Mouse (Mus musculus): Measurements from ENCODE around the gene 4933430I17Rik. TPM values are rescaled to one million over a fixed set of nuclear protein-coding genes. Genes with fewer than 3 reads are reported as not detected.
A peak's percentile ranks its signal among the peaks of the same experiment; 100 is the strongest.

The 4933430I17Rik gene
- total and polyA plus RNA-seq, 3 experiments: 0.12 to 0.43 TPM; not detected in 1

DNA sequence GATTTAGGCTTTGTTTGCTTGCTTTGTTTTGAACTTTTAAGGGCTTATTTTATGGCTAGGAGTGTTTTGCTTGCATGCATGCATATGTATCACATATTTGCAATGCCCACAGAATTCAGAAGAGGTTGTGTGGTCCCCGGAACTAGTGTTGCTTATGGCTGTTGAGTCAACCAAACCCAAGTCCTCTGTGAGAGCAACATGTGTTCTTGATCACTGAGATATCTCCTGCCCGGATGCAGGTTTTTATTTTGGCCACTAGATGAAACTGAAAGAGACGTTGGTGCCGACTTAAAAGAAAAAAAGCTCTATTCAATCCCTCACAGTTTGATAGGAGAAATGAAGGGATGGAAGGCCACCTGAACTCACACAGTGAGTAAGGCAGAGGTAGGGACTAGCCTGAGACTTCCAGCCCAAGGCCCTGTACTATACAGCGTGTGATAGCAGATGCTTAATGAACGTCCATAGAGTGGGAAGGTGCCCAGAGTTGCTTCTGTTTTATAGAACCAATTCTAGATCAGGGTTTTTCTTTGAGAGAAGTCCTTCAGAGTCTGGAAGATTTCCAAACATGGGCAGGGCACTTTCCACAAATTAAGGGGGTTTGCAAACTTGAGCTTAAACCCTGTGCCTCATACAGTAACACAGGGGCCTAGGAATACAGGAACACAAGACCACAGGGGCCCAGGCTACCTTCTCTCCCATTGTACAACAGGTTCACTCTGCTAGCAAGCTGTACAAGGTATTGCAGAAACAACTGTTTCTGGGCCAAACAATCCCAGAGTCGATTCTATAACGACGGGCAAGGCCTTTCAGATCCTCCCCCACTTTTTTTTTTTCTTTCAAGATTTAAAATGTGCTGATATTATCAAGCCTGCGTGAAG lies 7.4 kb upstream of the 4933430I17Rik start:
- Histone ChIP-seq H3K79me2 (ENCODE audit: control insufficient read depth, insufficient read depth, low read length, poor library complexity) (peaks cover 31% of the 10 kb centered on the region), H3K36me3 (ENCODE audit: control insufficient read depth in 1 of 2, insufficient read depth in 2 of 2, low read length in 2 of 2) (peaks cover 2 to 58% of the 10 kb centered on the region in 2 experiments; a peak in 2 of 4 replicates), H3K9ac (ENCODE audit: control insufficient read depth, low read depth, low read length, poor library complexity, severe bottlenecking) (peak overlapping the region; percentile 92), H3K27ac (ENCODE audit: control insufficient read depth, low read depth, low read length) (peak overlapping the region; percentile 80), H3K4me3 (ENCODE audit: control insufficient read depth in 1 of 2, insufficient read depth in 1 of 2, low read depth in 2 of 2, low read length in 2 of 2) (peak overlapping the region; percentile 74 to 83), H3K4me1 (ENCODE audit: control insufficient read depth in 1 of 2, insufficient read depth in 2 of 2, low read length in 2 of 2) (peaks cover 51 to 54% of the 10 kb centered on the region in 2 experiments), H3K27me3 (ENCODE audit: control insufficient read depth in 1 of 2, insufficient read depth in 2 of 2, low read length in 2 of 2) (no peaks in the 10 kb centered on the region), H3K9me3 (replicated peaks; ENCODE audit: insufficient read depth, low read length) (no peaks in the 10 kb centered on the region)
- DNase-seq (ENCODE audit: low read depth, low spot score): peak; percentile 83
- no peak for TF ChIP-seq NELFE (IDR thresholded peaks at IDR 0.05; ENCODE audit: low read depth, low read length)
- peak in 1 of 3 experiments; percentile 19; a peak in 1 of 6 replicates for TF ChIP-seq CTCF (IDR thresholded peaks at IDR 0.05 in 2 of 3, conservative IDR thresholded peaks at IDR 0.05 in 1 of 3; ENCODE audit: control insufficient read depth in 1 of 3, insufficient read depth in 1 of 3, low read depth in 2 of 3, low read length in 3 of 3, poor library complexity in 1 of 3, severe bottlenecking in 1 of 3)

DNA sequence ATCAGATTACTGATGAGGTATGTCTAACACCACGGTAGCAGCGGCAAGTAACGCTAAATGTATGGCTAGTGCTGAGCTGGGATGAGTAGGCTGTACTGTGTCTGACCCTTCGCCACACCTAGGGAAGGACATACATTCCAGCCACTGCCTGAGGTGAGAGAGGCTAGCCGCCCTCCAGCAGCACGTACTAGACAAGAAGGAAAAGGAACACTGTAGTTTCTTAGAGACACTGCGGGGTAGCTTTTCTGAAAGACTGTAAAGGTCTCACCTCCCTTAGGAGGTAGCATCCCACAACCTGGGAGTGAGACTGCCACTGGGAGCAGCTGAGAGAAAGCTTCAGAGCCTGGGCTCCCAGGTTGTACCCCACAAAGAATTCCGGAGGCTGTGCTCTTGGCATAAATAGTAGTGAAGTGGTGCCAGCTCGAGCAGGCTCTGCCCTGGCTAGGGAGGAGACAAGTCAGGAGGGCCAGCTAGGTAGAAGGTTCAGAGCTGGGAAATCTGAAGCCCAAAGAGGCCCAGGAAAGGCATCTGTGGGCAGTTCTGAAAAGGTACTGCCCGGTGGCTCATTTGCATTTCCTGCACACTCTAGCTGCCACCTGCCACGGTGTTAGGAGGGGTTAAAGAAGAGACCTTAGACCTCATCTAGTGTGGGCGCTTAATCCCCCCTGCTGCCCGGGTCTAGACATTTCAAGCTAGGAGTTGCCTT lies 6.6 kb upstream of the 4933430I17Rik start:
- H3K4me1 ChIP-seq (ENCODE audit: control insufficient read depth in 1 of 2, insufficient read depth in 2 of 2, low read length in 2 of 2): peaks cover 51 to 56% of the 10 kb centered on the region in 2 experiments
- DNase-seq (ENCODE audit: low read depth, low spot score): peak; percentile 74
- H3K27me3 ChIP-seq (ENCODE audit: control insufficient read depth in 1 of 2, insufficient read depth in 2 of 2, low read length in 2 of 2): no peaks in the 10 kb centered on the region
- H3K4me3 ChIP-seq (ENCODE audit: control insufficient read depth in 1 of 2, insufficient read depth in 1 of 2, low read depth in 2 of 2, low read length in 2 of 2): peak overlapping the region; percentile 74 to 83
- TF ChIP-seq GABPA (IDR thresholded peaks at IDR 0.05; ENCODE audit: low read depth, low read length) (no peak), GATA1 (IDR thresholded peaks at IDR 0.05; ENCODE audit: low read depth, low read length) (no peak), USF1 (IDR thresholded peaks at IDR 0.05; ENCODE audit: low read depth, low read length) (no peak), MAX (IDR thresholded peaks at IDR 0.05; ENCODE audit: low read length) (no peak), USF2 (IDR thresholded peaks at IDR 0.05; ENCODE audit: borderline replicate concordance in 1 of 2, insufficient read depth in 1 of 2, low read depth in 1 of 2, low read length in 2 of 2) (no peak), E2F4 (IDR thresholded peaks at IDR 0.05; ENCODE audit: borderline replicate concordance, low read depth, low read length) (no peak), CTCF (IDR thresholded peaks at IDR 0.05 in 2 of 3, conservative IDR thresholded peaks at IDR 0.05 in 1 of 3; ENCODE audit: control insufficient read depth in 1 of 3, insufficient read depth in 1 of 3, low read depth in 2 of 3, low read length in 3 of 3, poor library complexity in 1 of 3, severe bottlenecking in 1 of 3) (no peak), CHD2 (IDR thresholded peaks at IDR 0.05; ENCODE audit: low read length) (no peak), RAD21 (IDR thresholded peaks at IDR 0.05; ENCODE audit: low read depth, low read length) (no peak), MAZ (IDR thresholded peaks at IDR 0.05; ENCODE audit: low read depth, low read length) (no peak), SIN3A (IDR thresholded peaks at IDR 0.05; ENCODE audit: low read length) (no peak), SMC3 (IDR thresholded peaks at IDR 0.05; ENCODE audit: low read depth, low read length) (no peak), NRF1 (IDR thresholded peaks at IDR 0.05; ENCODE audit: insufficient read depth, low read depth, low read length, poor library complexity, severe bottlenecking) (no peak), BHLHE40 (IDR thresholded peaks at IDR 0.05; ENCODE audit: borderline replicate concordance, low read depth, low read length) (no peak), TAL1 (IDR thresholded peaks at IDR 0.05; ENCODE audit: low read length) (no peak), RCOR1 (IDR thresholded peaks at IDR 0.05; ENCODE audit: low read depth, low read length) (no peak), HCFC1 (IDR thresholded peaks at IDR 0.05; ENCODE audit: low read depth, low read length) (no peak), POLR2AphosphoS5 (IDR thresholded peaks at IDR 0.05; ENCODE audit: borderline replicate concordance, low read depth, low read length) (no peak), CHD1 (IDR thresholded peaks at IDR 0.05; ENCODE audit: low read depth, low read length) (no peak)
- peaks cover 31% of the 10 kb centered on the region for H3K79me2 ChIP-seq (ENCODE audit: control insufficient read depth, insufficient read depth, low read length, poor library complexity)
- peak overlapping the region; percentile 92 for H3K9ac ChIP-seq (ENCODE audit: control insufficient read depth, low read depth, low read length, poor library complexity, severe bottlenecking)
- H3K27ac ChIP-seq (ENCODE audit: control insufficient read depth, low read depth, low read length): peak overlapping the region; percentile 80
- H3K36me3 ChIP-seq (ENCODE audit: control insufficient read depth in 1 of 2, insufficient read depth in 2 of 2, low read length in 2 of 2): peaks cover 0 to 60% of the 10 kb centered on the region in 2 experiments; a peak in 2 of 4 replicates
- no peaks in the 10 kb centered on the region for H3K9me3 ChIP-seq (replicated peaks; ENCODE audit: insufficient read depth, low read length)

All from MEL (cell line).